Mouse (Mus musculus) natural killer cell, adult 2 months (primary cell): ENCODE measurements at regions not wholly inside any gene's neighbourhood (a gene's known extent, or its start where the extent isn't known, plus 50 kb on each side); places are given as distances from the start of the nearest gene placed in this dataset.

Experiments used
- DNase-seq, 2 experiments: peaks; one replicate each; pipeline ENCODE4 v3.0.0; 2022; ENCODE audit warnings: low spot score in 2 of 2

- DNase-seq = no peak
These were observed 183.4 kb downstream of the Ly86 start for GRCm38 (mm10) chr13:37528380-37528779.

- no peak for DNase-seq
These were observed 183.9 kb downstream of the Ly86 start for GRCm38 (mm10) chr13:37528876-37529275.

DNA sequence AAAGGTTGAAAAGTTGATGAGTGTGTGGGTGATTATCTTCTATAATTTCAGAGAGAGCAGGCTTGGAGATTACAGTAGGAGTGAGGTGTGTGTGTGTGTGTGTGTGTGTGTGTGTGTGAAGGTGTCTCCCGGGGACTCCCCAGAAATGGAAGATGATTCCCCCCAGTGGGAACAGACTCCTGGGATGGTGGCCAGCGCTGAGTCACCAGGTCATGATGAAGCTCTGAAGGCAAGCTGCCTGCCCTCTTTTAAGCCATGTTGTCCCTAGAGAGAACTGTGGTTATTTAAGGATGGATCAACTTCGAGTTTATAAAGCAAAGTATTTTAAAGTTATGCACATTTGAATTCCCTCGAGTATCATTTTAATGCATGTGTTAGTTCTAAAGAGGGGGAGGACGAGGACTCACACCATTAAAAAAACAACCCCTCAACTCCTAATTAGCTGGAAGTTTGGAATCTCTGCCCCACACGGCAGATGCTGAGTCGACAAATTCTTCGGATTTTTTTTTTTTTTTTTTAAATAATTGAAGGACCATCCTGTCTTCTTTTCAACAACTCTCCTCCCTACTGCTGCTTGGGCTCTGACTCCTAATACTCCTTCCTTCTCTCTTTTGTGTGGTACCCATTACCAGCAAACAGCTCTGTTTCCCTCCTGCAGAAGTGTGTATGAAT is 186.6 kb downstream of the Ly86 start:
- no peak for DNase-seq

GRCm38 (mm10) chr13:37532596-37533170 is 187.7 kb downstream of the Ly86 start:
- DNase-seq = peak in 1 of 2 experiments; percentile 20

DNA sequence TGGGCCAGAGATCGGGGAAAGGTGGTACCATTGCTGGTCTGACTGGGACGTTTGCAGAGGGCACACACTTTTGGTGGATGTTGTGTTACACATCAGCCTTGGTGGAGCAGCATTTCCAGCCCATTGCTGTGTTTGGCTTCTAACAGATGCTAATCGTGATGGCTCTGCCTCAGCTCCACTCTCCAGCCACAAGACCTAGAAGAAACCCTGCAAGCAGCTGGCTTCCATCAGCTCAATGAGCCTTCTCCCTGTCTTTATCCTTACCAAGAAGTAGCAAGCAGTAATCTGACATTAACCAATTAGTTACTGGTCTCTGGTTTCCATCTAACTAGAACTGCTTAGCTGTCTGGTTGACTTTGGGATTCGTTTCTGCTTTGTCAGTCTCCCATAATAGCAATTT is 188.8 kb downstream of the Ly86 start:
- no peak for DNase-seq

- DNase-seq = peak in 1 of 2 experiments; percentile 41
These were observed 192.3 kb downstream of the Ly86 start for GRCm38 (mm10) chr13:37537330-37537729.

DNA sequence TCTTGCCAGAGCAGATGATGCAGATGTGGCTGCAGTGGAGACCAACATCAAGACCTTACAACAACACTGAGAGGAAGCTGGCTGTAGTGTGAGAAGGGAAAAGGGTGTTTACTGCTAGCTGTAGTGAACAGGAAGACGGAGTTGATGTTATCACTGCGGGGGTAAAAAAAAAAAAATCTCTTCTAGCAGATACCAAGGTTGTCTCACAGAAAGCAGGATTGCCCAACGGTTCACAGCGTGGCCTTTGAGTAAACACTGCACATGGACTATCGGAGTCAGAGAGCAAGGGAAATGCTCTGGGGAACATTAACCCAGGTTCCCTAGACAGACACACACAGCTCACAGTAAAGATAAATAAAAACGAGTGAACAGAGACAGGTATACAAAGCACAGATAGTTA is 192.8 kb downstream of the Ly86 start:
- peak; percentile 25 to 54 for DNase-seq

DNA sequence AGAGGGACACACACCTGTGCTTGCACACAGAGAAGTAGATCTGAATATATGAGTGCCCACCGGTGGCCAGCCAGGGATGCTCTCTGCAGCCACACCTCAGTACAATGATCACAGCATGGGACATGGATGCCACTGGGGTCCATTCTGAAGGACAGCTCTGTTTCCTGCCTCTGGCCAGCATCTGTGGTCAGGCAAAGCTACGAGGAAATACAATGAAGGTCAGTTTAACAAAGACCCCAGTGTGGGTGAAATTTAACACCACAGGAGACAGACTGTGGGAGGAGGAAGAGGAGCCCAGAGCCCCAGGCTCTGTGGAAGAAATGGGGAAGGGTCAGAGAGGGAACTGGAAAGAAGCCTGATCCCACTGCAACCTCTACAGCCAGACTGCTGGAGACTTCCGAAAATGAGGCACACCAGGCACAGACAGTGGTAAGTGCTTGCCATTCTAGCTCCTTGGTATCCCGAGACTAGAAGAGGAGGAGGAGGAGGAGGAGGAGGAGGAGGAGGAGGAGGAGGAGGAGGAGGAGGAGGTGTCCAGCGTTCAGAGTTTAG is 196.0 kb downstream of the Ly86 start:
- DNase-seq = no peak

DNA sequence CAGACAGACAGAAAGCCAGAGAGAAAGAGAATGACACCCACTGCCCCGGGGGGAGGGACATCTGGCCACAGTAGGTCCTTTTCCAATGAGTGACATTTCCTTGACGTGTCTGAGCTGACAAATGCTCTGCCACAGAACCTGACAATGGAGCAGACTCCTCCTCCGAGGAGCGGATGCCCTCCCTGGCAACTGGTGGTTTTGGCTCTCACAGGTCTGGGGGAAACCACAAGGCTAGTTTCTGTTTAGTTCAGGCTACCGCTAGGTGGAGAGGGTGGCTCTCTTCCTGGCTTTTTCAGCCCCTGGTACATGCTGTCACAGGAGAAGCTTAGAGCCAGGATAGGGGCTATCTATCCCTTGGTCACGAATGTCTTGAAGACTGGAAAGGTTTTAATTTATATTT is 196.7 kb downstream of the Ly86 start:
- peak; percentile 83 to 89 for DNase-seq

DNA sequence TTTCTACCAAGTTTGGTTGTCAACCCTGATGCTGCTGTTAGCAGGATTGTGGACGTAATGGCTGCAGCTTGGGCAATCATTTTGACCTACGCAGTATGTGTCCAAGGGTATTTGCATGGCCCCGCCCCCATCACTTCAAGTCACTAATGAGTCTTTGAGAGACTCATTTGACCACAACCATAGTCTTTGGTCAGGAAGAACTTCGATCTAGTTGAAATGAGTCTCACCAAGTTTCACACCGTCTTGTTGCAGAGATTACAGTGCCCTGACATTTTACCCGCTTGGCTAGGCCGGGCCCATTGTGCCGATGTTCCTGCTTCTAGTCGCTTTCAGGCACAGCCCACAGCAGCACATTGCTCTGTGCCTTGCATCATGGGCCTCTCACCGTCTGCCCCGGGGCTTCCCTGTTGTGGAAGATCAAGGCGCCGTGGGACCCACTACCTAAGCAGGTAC is 197.8 kb downstream of the Ly86 start:
- peak; percentile 57 to 77 for DNase-seq

DNA sequence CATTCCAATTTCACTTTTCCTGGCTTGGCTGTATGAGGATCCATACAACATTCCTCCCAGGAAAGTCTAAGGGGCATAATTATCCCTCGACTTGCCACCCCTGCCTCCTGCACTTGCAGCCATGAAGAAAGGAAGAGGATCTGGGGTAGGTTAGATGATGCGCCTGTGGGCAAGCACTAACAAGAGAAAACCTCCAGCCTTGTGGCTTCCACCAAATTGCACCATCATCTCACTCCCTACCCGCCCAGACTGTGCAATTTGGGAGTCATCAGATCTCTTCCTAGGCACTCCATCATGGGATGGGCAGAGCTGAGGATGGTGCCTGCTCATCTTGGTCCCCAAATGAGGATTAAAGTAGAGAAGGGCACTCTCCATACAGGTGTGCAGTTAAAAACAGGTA is 198.8 kb downstream of the Ly86 start:
- DNase-seq = no peak

DNA sequence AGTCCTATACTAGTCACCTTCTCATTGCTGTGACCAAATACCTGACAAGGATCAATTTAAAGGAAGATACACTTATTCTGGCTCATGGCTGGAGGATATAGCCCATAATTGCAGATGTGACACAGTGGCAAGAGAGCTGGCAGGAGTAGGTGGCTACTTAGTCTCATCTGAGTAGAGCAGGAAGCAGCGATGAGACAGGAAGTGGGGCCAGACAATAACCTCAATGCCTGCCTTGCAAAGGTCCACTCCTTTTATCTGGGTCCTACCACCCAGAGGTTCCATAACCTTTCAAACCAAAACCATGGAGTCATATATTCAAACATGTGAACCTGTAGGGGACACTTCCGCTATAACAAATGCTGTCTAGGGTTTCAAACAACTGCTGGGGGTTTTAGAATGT is 199.7 kb downstream of the Ly86 start:
- DNase-seq = peak; percentile 50 to 69

DNA sequence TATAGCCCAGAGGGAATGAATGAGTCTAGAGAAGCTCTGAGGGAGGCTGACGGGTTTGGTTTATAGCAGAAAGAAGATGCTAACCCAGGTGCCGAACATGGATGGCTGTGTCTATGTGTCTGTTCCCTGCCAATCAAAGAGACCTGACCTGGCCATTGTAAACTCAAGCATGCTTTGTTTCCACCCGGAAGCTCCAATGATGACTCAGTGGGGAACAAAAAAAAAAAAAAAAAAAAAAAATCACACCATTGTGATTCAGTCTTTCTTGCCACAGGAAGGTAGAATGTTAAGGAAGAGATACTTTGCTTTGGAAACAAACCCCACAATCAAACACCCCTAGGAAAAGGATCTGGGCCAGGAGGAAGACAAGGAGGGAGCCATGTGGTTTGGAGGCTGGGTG is 201.5 kb downstream of the Ly86 start:
- no peak for DNase-seq

- DNase-seq = no peak
These were observed 205.6 kb downstream of the Ly86 start for GRCm38 (mm10) chr13:37550584-37550983.

DNA sequence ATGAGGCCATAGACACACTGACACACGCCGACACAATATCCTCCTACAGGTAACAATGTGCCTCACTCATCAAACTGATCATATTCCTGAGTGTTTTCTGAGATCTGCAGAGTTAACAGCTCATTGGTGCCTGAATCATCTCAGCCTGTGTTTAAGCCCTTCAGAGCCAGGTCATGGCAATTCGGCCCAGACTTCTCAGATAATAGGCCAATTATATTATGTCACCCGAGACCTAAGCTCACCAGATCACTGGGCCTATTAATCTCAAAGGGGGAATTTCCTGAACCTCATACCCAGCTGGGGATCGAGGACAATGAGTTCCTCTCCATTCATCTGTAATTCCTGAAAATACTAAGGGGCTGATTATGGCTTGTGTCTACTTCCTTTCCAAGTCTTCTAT is 208.4 kb downstream of the Ly86 start:
- DNase-seq = no peak

DNA sequence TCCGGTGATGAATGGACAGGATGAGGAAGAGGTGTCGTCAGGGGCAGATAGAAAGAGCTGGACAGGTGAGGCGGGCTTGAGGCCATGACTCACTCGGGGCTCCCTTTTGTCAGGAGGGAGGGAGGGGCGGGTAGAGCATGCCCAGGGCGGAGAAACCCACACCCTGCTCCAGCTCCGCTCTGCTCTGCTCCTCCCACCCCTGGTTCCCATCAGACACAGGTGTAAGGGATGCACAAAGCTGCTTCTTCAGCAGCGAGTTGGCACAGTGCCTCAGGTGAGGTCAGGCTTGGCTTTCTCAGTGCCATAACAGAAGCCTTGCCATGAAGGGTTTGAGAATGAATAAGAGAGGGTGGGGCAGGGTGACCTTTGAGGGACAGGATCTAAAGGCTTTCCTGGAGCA is 212.2 kb downstream of the Ly86 start:
- DNase-seq = no peak

DNA sequence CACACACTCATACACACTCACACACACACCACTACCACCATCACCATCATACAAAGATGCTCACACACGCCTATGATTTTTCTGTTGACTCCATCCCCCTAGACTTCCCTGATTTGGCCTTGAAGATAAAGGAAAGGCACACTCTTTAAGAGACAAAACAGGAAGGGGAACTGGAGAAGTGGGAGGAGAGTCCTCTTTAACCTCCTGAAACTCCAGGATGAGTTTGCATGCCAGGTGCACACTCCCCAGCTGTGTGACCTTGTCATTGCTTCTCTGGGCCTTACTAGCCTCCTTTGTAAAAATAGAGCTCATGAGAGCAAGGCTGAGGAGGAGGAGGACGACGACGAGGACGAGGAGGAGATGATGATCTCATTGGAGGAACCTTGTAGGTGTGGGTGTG is 212.8 kb downstream of the Ly86 start:
- no peak for DNase-seq

DNA sequence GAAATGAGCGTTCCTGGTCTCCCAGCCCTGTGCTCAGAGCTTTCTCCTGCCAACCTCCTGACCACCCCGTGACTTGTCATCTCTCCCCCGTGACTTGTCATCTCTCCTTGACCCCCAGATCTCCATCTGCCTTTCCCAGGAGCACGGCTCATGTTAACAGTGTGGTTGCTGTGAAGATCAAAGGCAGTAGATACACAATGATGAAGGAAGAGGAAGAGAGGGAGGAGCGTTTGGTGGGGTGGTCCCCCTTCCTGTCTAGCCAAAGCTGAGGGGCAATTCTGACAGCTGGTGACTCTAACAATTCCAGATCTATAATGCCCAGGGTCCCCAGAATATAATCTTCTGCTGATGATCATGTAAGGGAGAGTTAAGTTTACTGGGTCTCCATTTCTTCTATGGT is 214.0 kb downstream of the Ly86 start:
- no peak for DNase-seq

- peak; percentile 58 to 66 for DNase-seq
These were observed 214.8 kb downstream of the Ly86 start for GRCm38 (mm10) chr13:37559706-37560313.

DNA sequence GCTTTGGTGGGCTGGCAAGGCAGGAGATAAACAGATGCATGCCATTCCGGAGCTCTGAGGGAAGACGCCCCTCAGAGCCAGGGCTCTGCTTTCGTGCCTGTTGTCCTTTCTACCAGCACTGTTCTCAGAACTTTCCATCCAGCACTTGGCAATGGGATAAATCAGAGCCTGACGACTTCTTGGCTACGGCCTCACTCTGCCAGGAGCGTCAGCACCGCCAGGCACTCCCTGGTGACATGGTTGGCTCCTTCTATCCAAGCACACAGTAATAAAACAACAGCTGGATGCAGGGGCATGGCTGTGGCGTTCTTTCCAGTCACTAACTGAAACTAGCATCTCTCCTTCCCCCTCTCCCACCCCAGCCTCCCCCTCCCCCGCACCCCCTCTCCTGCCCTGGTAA is 215.4 kb downstream of the Ly86 start:
- no peak for DNase-seq

GRCm38 (mm10) chr13:37560800-37561199 is 215.8 kb downstream of the Ly86 start:
- DNase-seq = no peak

- no peak for DNase-seq
These were observed 216.4 kb downstream of the Ly86 start for GRCm38 (mm10) chr13:37561437-37561836.

- DNase-seq = no peak
These were observed 216.1 kb upstream of the Rreb1 start for GRCm38 (mm10) chr13:37562141-37562540.
